Mouse (Mus musculus): ENCODE data around the gene Upf2. TPM values are rescaled to one million over a fixed set of nuclear protein-coding genes. Genes with fewer than 3 reads are reported as not detected.
"Not testable (repeated sequence)": the region's sequence is repeated elsewhere in the genome, so short reads cannot be mapped to it uniquely, and the experiment has no call there.

Gene Upf2
- polyA plus RNA-seq, 1 experiment from 2014 or later: 5.8 TPM

DNA sequence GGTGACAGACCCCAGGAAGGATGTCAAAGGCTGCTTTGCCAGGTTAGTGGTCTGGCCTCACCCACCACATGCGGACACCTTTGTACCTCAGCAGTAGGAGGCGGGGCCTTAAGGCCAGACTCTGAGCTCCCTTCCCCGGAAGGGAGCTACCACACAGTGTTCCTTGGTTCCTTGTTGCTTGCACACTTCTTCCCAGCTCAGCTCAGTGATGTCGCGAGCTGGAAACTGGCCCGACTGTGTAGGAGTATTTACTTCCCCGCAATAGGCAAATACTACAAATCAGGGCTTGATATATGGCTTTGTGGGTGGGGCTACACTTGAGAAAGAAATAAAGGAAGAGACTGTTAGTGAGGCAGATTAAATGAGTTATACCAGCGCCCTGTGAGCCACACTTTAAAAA lies 129.8 kb downstream of the Upf2 start:
- no peaks in the 10 kb centered on the region for H3K9me3 ChIP-seq (ENCODE audit: low read length)
- DNase-seq (ENCODE audit: low spot score) (peak; percentile 85), ATAC-seq (peak; percentile 69)
- no peaks in the 10 kb centered on the region for H3K36me3 ChIP-seq (ENCODE audit: insufficient read depth, low read length)
- no peak overlapping the region for H3K9ac ChIP-seq (replicated peaks; ENCODE audit: low read depth)
- H3K4me1 ChIP-seq (ENCODE audit: insufficient read depth, low read depth, low read length): no peaks in the 10 kb centered on the region
- H3K4me2 ChIP-seq (replicated peaks; ENCODE audit: low read depth, low read length): no peak overlapping the region
- H3K27me3 ChIP-seq (replicated peaks; ENCODE audit: insufficient read depth, low read length): no peaks in the 10 kb centered on the region
- no peak overlapping the region for H3K4me3 ChIP-seq (ENCODE audit: low read depth, low read length)
- WGBS: 10% methylated on average over 8 of the region's 8 CpGs
- H3K27ac ChIP-seq (ENCODE audit: low read length): peak overlapping the region; percentile 28; the same call in 1 of the 2 replicates
- TF ChIP-seq CTCF (IDR thresholded peaks at IDR 0.05) (no peak), EP300 (IDR thresholded peaks at IDR 0.05) (no peak)

DNA sequence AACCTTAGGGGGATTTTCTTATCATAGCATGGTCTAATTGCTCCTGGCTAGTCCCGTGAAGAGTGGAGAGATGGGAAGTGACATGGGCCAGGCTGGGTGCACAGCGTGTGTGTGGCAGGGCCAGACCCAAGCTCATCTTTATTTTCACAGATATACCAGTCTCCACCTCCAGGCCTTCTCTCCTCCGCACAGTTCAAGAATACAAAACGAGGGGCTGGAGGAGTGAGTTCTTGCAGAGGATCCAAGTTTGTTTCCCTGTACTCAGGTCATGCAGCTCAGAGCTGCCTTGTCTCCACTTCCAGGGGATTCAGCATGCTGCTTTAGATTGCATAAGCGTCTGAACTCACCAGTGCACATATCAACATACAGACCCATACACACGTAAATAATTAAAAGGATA lies 131.3 kb downstream of the Upf2 start:
- no peak overlapping the region for H3K27ac ChIP-seq (ENCODE audit: low read length)

DNA sequence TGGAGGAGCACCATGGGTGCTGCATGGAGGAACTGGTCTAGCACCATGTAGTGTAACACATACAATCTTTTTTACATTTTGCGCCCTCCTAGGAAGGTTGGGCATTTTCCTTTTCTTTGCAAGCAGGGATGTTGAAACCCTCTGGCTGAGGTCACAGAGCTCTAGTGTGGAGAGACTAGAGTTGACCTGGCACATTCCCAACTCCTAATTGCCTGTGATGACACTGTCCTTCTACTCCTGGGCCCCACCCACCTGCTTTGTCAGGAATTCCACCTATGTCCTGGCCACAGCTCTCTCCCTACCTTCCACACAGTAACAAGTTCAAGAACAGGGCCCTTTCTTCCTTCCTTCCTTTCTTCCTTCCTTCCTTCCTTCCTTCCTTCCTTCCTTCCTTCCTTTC lies 132.4 kb downstream of the Upf2 start:
- Histone ChIP-seq H3K9me3 (ENCODE audit: low read length) (no peaks in the 10 kb centered on the region), H3K4me1 (ENCODE audit: insufficient read depth, low read depth, low read length) (no peaks in the 10 kb centered on the region), H3K36me3 (ENCODE audit: insufficient read depth, low read length) (no peaks in the 10 kb centered on the region), H3K27me3 (replicated peaks; ENCODE audit: insufficient read depth, low read length) (no peaks in the 10 kb centered on the region), H3K4me2 (replicated peaks; ENCODE audit: low read depth, low read length) (no peak overlapping the region), H3K27ac (ENCODE audit: low read length) (no peak overlapping the region), H3K9ac (replicated peaks; ENCODE audit: low read depth) (no peak overlapping the region), H3K4me3 (ENCODE audit: low read depth, low read length) (no peak overlapping the region)
- DNase-seq (ENCODE audit: low spot score): peak; percentile 75
- TF ChIP-seq EP300 (IDR thresholded peaks at IDR 0.05) (0 out of 2 replicates have a peak, but pooled peaks have one; percentile 43), CTCF (IDR thresholded peaks at IDR 0.05) (no peak)
- WGBS: 77% methylated on average over 1 of the region's 1 CpGs
- peak; percentile 65 for ATAC-seq

More for the DNA sequence above, 131.3 kb downstream of the Upf2 start:
- 80% methylated on average over 6 of the region's 6 CpGs for WGBS
- H3K4me3 ChIP-seq (ENCODE audit: low read depth, low read length): no peak overlapping the region
- DNase-seq (ENCODE audit: low spot score) (no peak), ATAC-seq (no peak)
- no peaks in the 10 kb centered on the region for H3K36me3 ChIP-seq (ENCODE audit: insufficient read depth, low read length)
- no peaks in the 10 kb centered on the region for H3K4me1 ChIP-seq (ENCODE audit: insufficient read depth, low read depth, low read length)
- H3K9me3 ChIP-seq (ENCODE audit: low read length): no peaks in the 10 kb centered on the region
- TF ChIP-seq EP300 (IDR thresholded peaks at IDR 0.05): no peak
- no peak for TF ChIP-seq CTCF (IDR thresholded peaks at IDR 0.05)
- no peaks in the 10 kb centered on the region for H3K27me3 ChIP-seq (replicated peaks; ENCODE audit: insufficient read depth, low read length)
- no peak overlapping the region for H3K9ac ChIP-seq (replicated peaks; ENCODE audit: low read depth)
- H3K4me2 ChIP-seq (replicated peaks; ENCODE audit: low read depth, low read length): no peak overlapping the region

DNA sequence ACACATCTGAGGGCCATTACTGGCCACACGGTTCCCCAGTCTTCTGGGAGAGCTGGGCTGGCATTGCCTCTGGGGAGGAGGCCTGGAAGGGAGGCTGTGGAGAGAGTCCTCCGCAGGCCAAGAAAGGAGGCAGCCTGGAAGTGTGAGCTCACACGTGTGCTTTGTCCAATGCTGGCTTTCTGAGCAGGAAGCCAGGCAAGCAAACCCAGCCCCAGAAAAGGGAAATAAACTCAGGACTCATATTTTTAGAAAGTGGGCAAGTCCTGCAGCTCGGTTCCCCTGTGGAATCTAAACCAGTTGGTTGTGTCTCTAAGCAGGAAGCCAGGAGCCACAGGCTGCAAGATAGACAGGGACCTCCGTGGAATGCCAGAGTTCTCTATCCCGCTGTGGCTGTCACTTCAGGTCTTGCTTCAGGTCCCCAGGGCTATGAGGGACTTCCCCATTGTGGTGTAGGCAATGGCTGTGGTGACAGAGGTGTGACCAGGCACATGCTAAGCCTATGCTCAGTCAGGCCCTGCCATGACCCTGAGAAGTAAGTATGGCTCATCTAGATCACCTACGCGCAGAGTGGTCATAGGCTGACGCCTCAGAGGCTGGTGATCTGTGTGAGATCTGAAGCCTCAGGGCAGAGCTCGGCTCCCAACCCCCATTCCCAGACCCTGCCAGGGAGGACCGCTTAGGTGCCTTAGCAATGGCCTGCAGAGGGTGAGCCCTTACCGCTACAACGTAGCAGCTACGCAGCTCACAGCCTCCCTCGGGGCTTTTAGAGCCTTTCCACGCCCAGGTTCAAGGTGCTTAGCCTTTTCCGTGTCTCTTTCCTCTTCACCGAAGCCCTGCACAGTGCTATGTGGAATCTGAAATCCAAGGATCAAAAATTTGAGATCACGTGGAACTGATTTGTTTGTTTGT lies 134.6 kb downstream of the Upf2 start:
- Histone ChIP-seq H3K4me1 (ENCODE audit: insufficient read depth, low read depth, low read length) (no peaks in the 10 kb centered on the region), H3K9me3 (ENCODE audit: low read length) (no peaks in the 10 kb centered on the region), H3K4me2 (replicated peaks; ENCODE audit: low read depth, low read length) (no peak overlapping the region), H3K36me3 (ENCODE audit: insufficient read depth, low read length) (no peaks in the 10 kb centered on the region), H3K27ac (ENCODE audit: low read length) (no peak overlapping the region), H3K9ac (replicated peaks; ENCODE audit: low read depth) (no peak overlapping the region), H3K27me3 (replicated peaks; ENCODE audit: insufficient read depth, low read length) (no peaks in the 10 kb centered on the region), H3K4me3 (ENCODE audit: low read depth, low read length) (no peak overlapping the region)
- TF ChIP-seq EP300 (IDR thresholded peaks at IDR 0.05) (no peak), CTCF (IDR thresholded peaks at IDR 0.05) (no peak)
- WGBS: 73% methylated on average over 19 of the region's 19 CpGs
- ATAC-seq (peak; percentile 15; the same call in 1 of the 2 replicates), DNase-seq (ENCODE audit: low spot score) (no peak)

DNA sequence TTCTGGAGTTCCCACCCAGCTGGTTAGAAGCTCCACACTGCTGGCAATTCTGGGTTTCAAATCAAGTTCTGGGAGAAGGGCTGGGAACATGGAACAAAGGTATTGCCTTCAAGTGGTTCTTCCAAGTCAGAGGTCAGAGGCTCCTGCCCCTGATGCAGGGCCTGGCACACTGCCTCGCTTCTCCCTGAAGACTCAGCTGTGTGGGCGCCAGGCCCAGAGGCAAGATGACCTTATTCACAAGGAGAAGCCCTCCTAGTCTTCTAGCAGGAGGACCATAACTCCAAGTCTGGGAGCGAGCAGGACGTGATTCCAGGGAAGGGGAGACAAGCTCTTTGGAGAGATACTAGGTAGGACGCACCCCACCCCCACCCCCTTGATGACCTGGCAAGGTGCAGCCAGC lies 135.9 kb downstream of the Upf2 start:
- H3K4me2 ChIP-seq (replicated peaks; ENCODE audit: low read depth, low read length): no peak overlapping the region
- no peaks in the 10 kb centered on the region for H3K27me3 ChIP-seq (replicated peaks; ENCODE audit: insufficient read depth, low read length)
- WGBS: 89% methylated on average over 5 of the region's 5 CpGs
- no peaks in the 10 kb centered on the region for H3K4me1 ChIP-seq (ENCODE audit: insufficient read depth, low read depth, low read length)
- ATAC-seq (no peak), DNase-seq (ENCODE audit: low spot score) (no peak)
- no peaks in the 10 kb centered on the region for H3K36me3 ChIP-seq (ENCODE audit: insufficient read depth, low read length)
- TF ChIP-seq CTCF (IDR thresholded peaks at IDR 0.05): no peak
- TF ChIP-seq EP300 (IDR thresholded peaks at IDR 0.05): no peak
- no peaks in the 10 kb centered on the region for H3K9me3 ChIP-seq (ENCODE audit: low read length)
- no peak overlapping the region for H3K27ac ChIP-seq (ENCODE audit: low read length)
- no peak overlapping the region for H3K9ac ChIP-seq (replicated peaks; ENCODE audit: low read depth)
- H3K4me3 ChIP-seq (ENCODE audit: low read depth, low read length): no peak overlapping the region

DNA sequence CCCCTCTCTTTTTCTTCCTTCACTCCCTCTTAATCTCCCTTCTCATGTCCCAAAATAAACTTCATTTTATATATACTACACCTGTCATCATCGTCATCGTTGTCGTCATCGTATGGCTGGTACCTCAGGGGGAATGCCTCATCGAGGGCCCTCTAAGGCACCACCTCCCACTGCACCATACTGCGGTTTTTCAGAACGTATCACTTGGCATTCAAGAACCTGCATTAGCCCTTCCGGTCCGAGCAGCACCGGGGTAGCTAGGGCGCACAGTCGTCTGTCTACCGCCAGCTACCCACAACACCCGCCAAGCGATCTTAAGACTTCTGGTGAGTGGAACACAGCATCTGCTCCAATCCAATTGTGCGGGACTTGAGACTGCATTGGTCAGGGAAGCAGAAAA lies 138.7 kb downstream of the Upf2 start:
- WGBS: 80% methylated on average over 16 of the region's 16 CpGs
- not testable (repeated sequence) for DNase-seq (ENCODE audit: low spot score); H3K27me3 ChIP-seq (replicated peaks; ENCODE audit: insufficient read depth, low read length); H3K36me3 ChIP-seq (ENCODE audit: insufficient read depth, low read length); H3K27ac ChIP-seq (ENCODE audit: low read length); H3K4me2 ChIP-seq (replicated peaks; ENCODE audit: low read depth, low read length); H3K9ac ChIP-seq (replicated peaks; ENCODE audit: low read depth); H3K4me3 ChIP-seq (ENCODE audit: low read depth, low read length); ATAC-seq; H3K9me3 ChIP-seq (ENCODE audit: low read length); H3K4me1 ChIP-seq (ENCODE audit: insufficient read depth, low read depth, low read length)

Data from lung, postnatal 0 days (tissue).